Mouse (Mus musculus): ENCODE data around the gene Rcn1. TPM values are rescaled to one million over a fixed set of nuclear protein-coding genes. Genes with fewer than 3 reads are reported as not detected.

Gene Rcn1
- polyA plus RNA-seq, 1 experiment from 2014 or later, result 100 TPM

- no peaks in the 10 kb centered on the region for H3K36me3 ChIP-seq (ENCODE audit: control insufficient read depth, insufficient read depth, low read length)
- no peak for DNase-seq (ENCODE audit: low spot score, missing footprints)
- H3K4me1 ChIP-seq (ENCODE audit: control insufficient read depth, insufficient read depth, low read length), result peaks cover 16% of the 10 kb centered on the region
- H3K27me3 ChIP-seq (ENCODE audit: control insufficient read depth, insufficient read depth, low read length), result peaks cover 5% of the 10 kb centered on the region; the same call in 1 of the 2 replicates
- H3K4me3 ChIP-seq (ENCODE audit: low read depth, low read length), result no peak overlapping the region
- H3K9ac ChIP-seq (ENCODE audit: low read length), result no peak overlapping the region
- H3K27ac ChIP-seq (ENCODE audit: low read depth, low read length), result no peak overlapping the region
- ATAC-seq (ENCODE audit: low FRiP score), result no peak
- WGBS, result 93% methylated on average over 4 of the region's 4 CpGs
- H3K4me2 ChIP-seq, result no peak overlapping the region
- no peaks in the 10 kb centered on the region for H3K9me3 ChIP-seq (ENCODE audit: control insufficient read depth, low read length)
These were observed 1.4 kb upstream of the Rcn1 start for GRCm38 (mm10) chr2:105400558-105400957.

GRCm38 (mm10) chr2:105398636-105399084, 459 bp downstream of the Rcn1 start:
- Histone ChIP-seq H3K36me3 (ENCODE audit: control insufficient read depth, insufficient read depth, low read length) (no peaks in the 10 kb centered on the region), H3K9me3 (ENCODE audit: control insufficient read depth, low read length) (no peaks in the 10 kb centered on the region), H3K27ac (ENCODE audit: low read depth, low read length) (peak overlapping the region; percentile 30; the same call in 1 of the 2 replicates), H3K4me1 (ENCODE audit: control insufficient read depth, insufficient read depth, low read length) (peaks cover 16% of the 10 kb centered on the region), H3K9ac (ENCODE audit: low read length) (peak overlapping the region; percentile 81), H3K4me3 (ENCODE audit: low read depth, low read length) (peak overlapping the region; percentile 63), H3K27me3 (ENCODE audit: control insufficient read depth, insufficient read depth, low read length) (peaks cover 5% of the 10 kb centered on the region; the same call in 1 of the 2 replicates), H3K4me2 (peak overlapping the region; percentile 75)
- under 1% methylated on average over 31 of the region's 31 CpGs for WGBS
- ATAC-seq (ENCODE audit: low FRiP score) (peak; percentile 75), DNase-seq (ENCODE audit: low spot score, missing footprints) (peak; percentile 97)

- peak; percentile 88 for DNase-seq (ENCODE audit: low spot score, missing footprints)
- 24% methylated on average over 5 of the region's 5 CpGs for WGBS
- Histone ChIP-seq H3K4me2 (peak overlapping the region; percentile 75), H3K36me3 (ENCODE audit: control insufficient read depth, insufficient read depth, low read length) (no peaks in the 10 kb centered on the region; the same call in 1 of the 2 replicates), H3K27me3 (ENCODE audit: control insufficient read depth, insufficient read depth, low read length) (peaks cover 5% of the 10 kb centered on the region; the same call in 1 of the 2 replicates), H3K4me3 (ENCODE audit: low read depth, low read length) (peak overlapping the region; percentile 63), H3K27ac (ENCODE audit: low read depth, low read length) (no peak overlapping the region), H3K4me1 (ENCODE audit: control insufficient read depth, insufficient read depth, low read length) (peaks cover 16% of the 10 kb centered on the region), H3K9ac (ENCODE audit: low read length) (peak overlapping the region; percentile 81), H3K9me3 (ENCODE audit: control insufficient read depth, low read length) (no peaks in the 10 kb centered on the region)
- ATAC-seq (ENCODE audit: low FRiP score), result no peak
These were observed 1.5 kb downstream of the Rcn1 start for GRCm38 (mm10) chr2:105397446-105398211.

- Histone ChIP-seq H3K4me2 (no peak overlapping the region), H3K27me3 (ENCODE audit: control insufficient read depth, insufficient read depth, low read length) (peaks cover 5% of the 10 kb centered on the region; the same call in 1 of the 2 replicates), H3K36me3 (ENCODE audit: control insufficient read depth, insufficient read depth, low read length) (no peaks in the 10 kb centered on the region; the same call in 1 of the 2 replicates), H3K9ac (ENCODE audit: low read length) (no peak overlapping the region), H3K4me1 (ENCODE audit: control insufficient read depth, insufficient read depth, low read length) (peaks cover 16% of the 10 kb centered on the region), H3K9me3 (ENCODE audit: control insufficient read depth, low read length) (no peaks in the 10 kb centered on the region), H3K27ac (ENCODE audit: low read depth, low read length) (no peak overlapping the region), H3K4me3 (ENCODE audit: low read depth, low read length) (no peak overlapping the region)
- ATAC-seq (ENCODE audit: low FRiP score) (no peak), DNase-seq (ENCODE audit: low spot score, missing footprints) (no peak)
- WGBS, result 97% methylated on average over 9 of the region's 9 CpGs
These were observed 3.1 kb downstream of the Rcn1 start for GRCm38 (mm10) chr2:105396066-105396465.

- Histone ChIP-seq H3K27me3 (ENCODE audit: control insufficient read depth, insufficient read depth, low read length) (no peaks in the 10 kb centered on the region), H3K4me3 (ENCODE audit: low read depth, low read length) (no peak overlapping the region), H3K27ac (ENCODE audit: low read depth, low read length) (no peak overlapping the region), H3K36me3 (ENCODE audit: control insufficient read depth, insufficient read depth, low read length) (no peaks in the 10 kb centered on the region; the same call in 1 of the 2 replicates), H3K4me1 (ENCODE audit: control insufficient read depth, insufficient read depth, low read length) (peaks cover 14% of the 10 kb centered on the region), H3K9ac (ENCODE audit: low read length) (no peak overlapping the region), H3K9me3 (ENCODE audit: control insufficient read depth, low read length) (no peaks in the 10 kb centered on the region), H3K4me2 (no peak overlapping the region)
- ATAC-seq (ENCODE audit: low FRiP score) (no peak), DNase-seq (ENCODE audit: low spot score, missing footprints) (no peak)
- 92% methylated on average over 4 of the region's 4 CpGs for WGBS
These were observed 4.7 kb downstream of the Rcn1 start for GRCm38 (mm10) chr2:105394375-105394774.

- ATAC-seq (ENCODE audit: low FRiP score) (no peak), DNase-seq (ENCODE audit: low spot score, missing footprints) (no peak)
- Histone ChIP-seq H3K9ac (ENCODE audit: low read length) (no peak overlapping the region), H3K4me3 (ENCODE audit: low read depth, low read length) (no peak overlapping the region), H3K4me2 (no peak overlapping the region), H3K27ac (ENCODE audit: low read depth, low read length) (no peak overlapping the region), H3K36me3 (ENCODE audit: control insufficient read depth, insufficient read depth, low read length) (peaks cover 2% of the 10 kb centered on the region), H3K9me3 (ENCODE audit: control insufficient read depth, low read length) (no peaks in the 10 kb centered on the region), H3K4me1 (ENCODE audit: control insufficient read depth, insufficient read depth, low read length) (peaks cover 6% of the 10 kb centered on the region), H3K27me3 (ENCODE audit: control insufficient read depth, insufficient read depth, low read length) (no peaks in the 10 kb centered on the region)
- 89% methylated on average over 2 of the region's 2 CpGs for WGBS
These were observed 6.6 kb downstream of the Rcn1 start for GRCm38 (mm10) chr2:105392514-105392913.

- 84% methylated on average over 4 of the region's 4 CpGs for WGBS
- peaks cover 3% of the 10 kb centered on the region for H3K36me3 ChIP-seq (ENCODE audit: control insufficient read depth, insufficient read depth, low read length)
These were observed 7.7 kb downstream of the Rcn1 start for GRCm38 (mm10) chr2:105391414-105391784.

GRCm38 (mm10) chr2:105390653-105391413, 8.3 kb downstream of the Rcn1 start:
- no peaks in the 10 kb centered on the region for H3K27me3 ChIP-seq (ENCODE audit: control insufficient read depth, insufficient read depth, low read length)
- ATAC-seq (ENCODE audit: low FRiP score) (peak; percentile 72), DNase-seq (ENCODE audit: low spot score, missing footprints) (no peak)
- no peaks in the 10 kb centered on the region for H3K4me1 ChIP-seq (ENCODE audit: control insufficient read depth, insufficient read depth, low read length)
- H3K9me3 ChIP-seq (ENCODE audit: control insufficient read depth, low read length), result no peaks in the 10 kb centered on the region
- H3K36me3 ChIP-seq (ENCODE audit: control insufficient read depth, insufficient read depth, low read length), result peaks cover 9% of the 10 kb centered on the region
- H3K27ac ChIP-seq (ENCODE audit: low read depth, low read length), result no peak overlapping the region
- no peak overlapping the region for H3K4me3 ChIP-seq (ENCODE audit: low read depth, low read length)
- 82% methylated on average over 6 of the region's 6 CpGs for WGBS
- no peak overlapping the region for H3K9ac ChIP-seq (ENCODE audit: low read length)
- no peak overlapping the region for H3K4me2 ChIP-seq

More at GRCm38 (mm10) chr2:105391414-105391784, 7.7 kb downstream of the Rcn1 start:
- H3K4me3 ChIP-seq (ENCODE audit: low read depth, low read length), result no peak overlapping the region
- no peak overlapping the region for H3K27ac ChIP-seq (ENCODE audit: low read depth, low read length)
- no peaks in the 10 kb centered on the region for H3K27me3 ChIP-seq (ENCODE audit: control insufficient read depth, insufficient read depth, low read length)
- no peaks in the 10 kb centered on the region for H3K4me1 ChIP-seq (ENCODE audit: control insufficient read depth, insufficient read depth, low read length)
- H3K9me3 ChIP-seq (ENCODE audit: control insufficient read depth, low read length), result no peaks in the 10 kb centered on the region
- H3K9ac ChIP-seq (ENCODE audit: low read length), result no peak overlapping the region
- peak; percentile 79 for DNase-seq (ENCODE audit: low spot score, missing footprints)
- no peak for ATAC-seq (ENCODE audit: low FRiP score)
- no peak overlapping the region for H3K4me2 ChIP-seq

All from midbrain, embryonic 11.5 days (tissue).